Mouse (Mus musculus) urinary bladder, postnatal 25 days (tissue): ENCODE results near the gene Rps27l.

Source experiments
- DNase-seq: peaks from one replicate; pipeline ENCODE4 v3.0.0; 2022; ENCODE audit warnings: low spot score

Gene Rps27l

DNA sequence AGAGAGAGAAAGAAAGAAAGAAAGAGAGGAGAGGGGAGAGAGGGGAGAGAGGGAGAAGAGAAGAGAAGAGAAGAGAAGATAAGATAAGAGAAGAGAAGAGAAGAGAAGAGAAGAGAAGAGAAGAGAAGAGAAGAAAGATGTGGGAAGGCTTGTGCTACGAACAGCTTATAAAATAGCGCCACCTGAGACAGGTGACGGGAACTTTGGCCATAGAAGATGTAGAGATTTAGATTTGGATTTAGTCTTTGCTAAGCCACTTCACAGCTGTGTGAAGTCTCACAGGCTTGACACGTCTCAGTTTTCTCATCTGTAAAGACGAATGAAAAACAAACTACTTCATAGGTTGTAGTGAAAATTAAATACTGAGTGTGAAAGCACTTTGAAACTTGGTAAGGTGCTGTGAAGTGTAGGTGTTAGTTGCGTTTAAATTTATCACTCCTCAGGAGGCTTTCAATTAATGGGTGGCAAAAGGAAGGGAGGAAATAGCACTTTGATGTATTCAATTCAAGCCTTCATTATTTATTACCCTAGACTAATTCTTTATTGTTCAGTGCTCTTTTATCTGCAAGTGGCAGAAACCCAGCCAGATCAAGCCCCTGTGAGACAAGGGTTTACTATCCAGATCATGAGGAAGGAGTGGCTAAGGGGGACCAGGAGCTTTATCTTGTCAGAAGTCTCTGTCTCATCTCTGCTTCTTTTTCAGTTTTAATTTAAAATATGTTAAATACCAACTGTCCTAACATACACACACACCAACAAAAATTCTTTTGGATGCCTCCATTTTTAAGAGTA lies 25.2 kb upstream of the Rps27l start:
- DNase-seq: no peak

DNA sequence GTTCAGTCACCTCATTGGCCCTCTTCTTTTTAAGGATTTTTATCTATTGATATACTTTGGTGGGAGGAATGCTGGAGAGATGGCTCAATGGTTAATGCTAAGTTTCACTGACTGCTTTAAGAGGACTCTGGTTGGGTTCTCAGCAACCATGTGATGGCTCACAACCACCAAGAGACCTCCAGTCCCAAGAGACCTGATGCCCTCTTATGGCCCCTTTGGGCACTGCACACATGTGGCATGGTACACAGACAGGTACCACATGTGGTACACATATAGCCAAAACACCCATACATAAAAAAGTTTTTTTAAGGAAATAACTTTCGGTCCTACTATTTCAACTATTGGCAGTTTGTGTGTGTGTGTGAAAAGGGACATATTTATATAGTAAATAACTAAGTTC lies 23.8 kb upstream of the Rps27l start:
- DNase-seq: no peak

DNA sequence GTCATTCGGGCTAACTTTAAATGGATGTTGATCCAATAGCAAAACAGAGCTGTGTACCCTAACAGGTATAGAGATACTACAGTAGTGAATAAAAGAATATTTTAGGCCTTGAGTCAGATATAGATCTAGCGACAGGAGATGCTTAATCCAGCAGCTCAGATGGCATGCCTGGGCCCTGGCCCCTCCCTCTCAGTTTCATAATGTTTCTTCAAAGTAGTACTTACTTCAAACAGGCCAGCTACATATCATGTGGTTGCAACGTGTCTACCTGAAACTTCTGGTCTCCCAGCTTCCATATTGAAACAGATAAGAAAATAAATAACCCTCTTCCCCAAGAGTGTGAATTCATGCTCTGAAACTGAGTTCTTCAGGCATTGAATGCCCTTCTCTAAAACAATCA lies 20.0 kb upstream of the Rps27l start:
- no peak for DNase-seq

DNA sequence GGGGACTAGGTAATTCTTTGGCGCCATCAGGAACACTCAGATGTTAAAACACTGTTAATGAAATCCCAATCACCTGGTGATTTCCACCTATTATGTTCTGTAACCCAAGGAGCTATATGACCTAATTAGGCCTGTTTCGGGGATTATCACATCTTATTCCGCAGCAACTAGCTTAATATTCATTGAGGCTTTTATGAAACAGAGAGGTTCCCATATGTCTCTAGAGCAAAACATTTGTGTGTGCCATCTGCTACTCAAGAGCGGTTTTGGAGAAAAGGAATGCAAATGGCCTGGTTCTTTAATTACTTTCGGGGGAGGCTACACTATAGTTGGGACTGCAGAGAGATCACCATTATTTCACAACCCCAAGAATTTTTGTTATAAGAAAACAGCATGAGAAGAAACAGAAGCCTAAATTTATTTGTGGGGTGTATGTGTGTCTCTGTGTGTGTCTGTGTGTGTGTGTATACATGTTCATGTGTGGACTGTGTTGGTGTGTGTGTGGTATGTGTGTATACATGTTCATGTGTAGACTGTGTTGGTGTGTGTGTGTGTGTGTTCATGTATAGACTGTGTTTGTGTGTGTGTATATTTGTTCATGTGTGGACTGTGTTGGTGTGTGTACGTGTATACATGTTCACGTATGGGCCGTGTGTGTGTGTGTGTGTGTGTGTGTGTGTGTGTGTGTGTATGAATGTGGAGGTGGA lies 18.0 kb upstream of the Rps27l start:
- DNase-seq: no peak

DNA sequence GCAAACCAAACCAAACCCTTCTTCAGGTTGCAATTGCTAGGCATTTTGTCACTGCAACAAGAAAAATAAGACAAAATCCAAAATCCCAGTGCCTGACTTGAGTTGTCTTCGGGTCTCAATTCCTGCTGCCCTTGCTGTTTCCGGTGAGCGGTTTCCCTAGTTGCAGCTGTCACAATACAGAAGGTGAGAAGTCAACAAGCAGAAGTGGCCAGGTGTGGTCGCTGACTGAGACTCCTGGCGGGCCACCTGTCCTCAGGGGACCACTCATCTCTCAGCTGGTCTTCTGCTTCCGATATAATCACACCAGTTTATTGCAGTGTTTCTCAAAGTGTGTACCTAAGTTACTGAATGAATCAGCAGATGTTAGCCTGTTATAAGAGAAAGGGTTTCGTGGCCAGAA lies 15.5 kb upstream of the Rps27l start:
- no peak for DNase-seq

DNA sequence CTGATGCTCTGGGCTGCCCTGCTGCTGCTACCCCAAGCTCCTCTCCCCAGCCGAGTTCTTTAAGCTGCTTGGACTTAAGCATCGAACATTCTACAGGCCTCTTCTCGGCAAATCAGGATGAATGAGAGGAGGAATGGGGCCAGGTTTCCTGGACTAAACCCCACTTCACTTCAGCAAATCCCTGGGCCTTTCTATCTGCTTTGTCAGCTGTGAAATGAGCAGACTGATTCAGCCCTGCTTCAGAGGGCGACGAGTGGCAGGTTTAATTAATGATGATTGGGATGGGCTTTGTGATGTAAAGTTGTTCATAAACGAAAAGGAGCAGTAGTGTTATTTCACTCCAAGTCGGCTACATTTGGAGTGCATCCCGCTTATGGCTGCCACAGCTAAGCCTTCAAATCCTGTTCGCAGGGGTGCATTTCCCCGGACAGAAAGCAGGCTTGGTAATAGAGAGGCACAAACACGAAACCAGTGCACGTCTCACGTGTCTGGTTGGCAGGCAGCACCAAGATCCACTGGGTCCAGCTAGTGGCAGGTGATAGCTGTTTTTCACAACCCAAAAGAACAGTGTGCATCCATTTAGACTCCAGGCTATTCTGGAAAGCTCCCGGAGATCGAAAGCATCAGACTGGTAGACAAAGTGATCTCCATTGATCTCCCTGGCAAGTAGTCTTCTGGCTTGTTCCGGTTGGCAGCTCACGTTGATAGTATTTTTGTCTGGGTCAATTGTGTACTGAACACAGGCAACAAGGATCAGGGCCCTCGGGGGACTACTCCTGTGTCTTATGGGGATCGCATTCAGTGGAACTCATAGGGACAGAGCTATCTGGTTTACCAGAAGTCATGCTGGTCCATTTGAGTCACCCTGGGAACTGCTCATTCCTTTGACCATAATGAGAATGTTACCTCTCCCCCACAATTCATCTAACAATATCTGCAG lies 11.7 kb upstream of the Rps27l start:
- DNase-seq: no peak

DNA sequence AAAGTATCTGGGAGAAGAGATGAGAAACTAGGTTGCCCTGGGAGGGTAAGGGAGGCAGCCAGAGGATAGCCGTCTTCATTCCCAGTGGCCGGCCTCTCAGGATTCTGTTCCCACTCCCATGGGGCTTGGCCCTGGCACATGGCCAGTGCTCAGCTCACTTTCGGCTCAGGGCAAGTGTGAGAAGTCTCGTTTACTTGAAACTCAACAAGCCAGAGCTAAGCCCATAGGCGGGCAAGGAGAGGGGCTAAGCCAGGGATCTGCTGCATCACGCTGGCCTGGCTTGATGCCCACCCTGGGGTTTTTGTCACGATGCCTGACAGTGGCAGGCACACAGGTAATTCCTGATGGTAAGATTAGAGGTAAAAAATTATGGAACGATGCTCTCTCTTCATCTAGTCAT lies 8.4 kb upstream of the Rps27l start:
- no peak for DNase-seq

DNA sequence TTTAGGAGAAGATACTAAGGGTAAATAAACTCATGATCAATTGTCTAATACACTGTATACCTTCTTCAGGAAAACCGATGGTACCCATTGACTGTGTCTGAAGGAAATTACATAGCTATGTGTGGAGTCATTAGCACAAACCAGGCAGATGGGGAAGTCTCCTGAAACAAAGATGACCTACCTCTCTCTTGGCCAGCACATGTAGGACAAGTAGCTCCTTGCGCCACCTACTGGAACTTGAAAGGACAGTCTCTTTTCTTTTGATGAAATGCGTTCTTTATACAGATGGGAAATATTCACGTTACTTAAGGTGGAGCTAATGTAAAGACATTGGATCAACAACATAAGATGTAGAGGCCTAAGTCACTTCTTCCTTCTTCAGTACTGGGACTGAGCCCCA lies 7.0 kb upstream of the Rps27l start:
- DNase-seq: peak; percentile 35

DNA sequence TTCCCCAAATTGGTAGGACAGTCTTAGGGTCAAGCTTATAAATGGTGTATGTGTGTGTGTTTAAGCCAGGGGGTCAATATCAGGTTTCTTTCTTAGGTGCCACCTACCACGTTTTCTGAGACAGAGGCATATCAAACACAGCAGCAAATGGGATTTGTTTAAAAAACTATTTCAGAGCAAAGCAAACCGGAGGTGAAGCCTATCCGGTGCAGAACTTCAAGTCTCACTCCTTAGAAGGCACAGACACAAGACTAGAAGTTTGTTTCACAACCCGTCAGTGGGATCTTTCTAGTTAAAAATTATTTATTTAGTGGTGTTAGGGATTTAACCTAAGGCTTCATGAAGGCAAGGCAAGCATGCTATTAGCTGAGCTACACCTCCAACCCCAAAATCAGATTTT lies 725 bp upstream of the Rps27l start:
- DNase-seq: no peak

DNA sequence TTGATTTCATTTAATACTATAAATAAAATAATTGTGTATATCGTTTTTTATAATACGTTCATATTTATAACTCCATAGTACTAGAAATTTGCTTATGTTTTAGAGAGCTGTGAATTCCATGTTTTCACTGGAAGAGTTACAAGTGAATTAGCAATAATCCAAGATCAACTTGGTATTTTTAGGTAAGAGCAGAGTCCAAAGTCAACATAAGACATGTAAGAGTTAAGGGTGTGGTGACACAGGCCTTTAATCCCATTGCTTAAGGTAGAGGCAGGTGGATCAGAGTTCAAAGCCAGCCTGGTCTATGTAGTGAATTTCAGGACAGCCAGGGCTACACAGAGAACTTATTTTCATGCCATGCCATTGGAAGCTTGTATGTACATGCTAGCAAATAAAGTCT lies 2.6 kb downstream of the Rps27l start:
- no peak for DNase-seq

DNA sequence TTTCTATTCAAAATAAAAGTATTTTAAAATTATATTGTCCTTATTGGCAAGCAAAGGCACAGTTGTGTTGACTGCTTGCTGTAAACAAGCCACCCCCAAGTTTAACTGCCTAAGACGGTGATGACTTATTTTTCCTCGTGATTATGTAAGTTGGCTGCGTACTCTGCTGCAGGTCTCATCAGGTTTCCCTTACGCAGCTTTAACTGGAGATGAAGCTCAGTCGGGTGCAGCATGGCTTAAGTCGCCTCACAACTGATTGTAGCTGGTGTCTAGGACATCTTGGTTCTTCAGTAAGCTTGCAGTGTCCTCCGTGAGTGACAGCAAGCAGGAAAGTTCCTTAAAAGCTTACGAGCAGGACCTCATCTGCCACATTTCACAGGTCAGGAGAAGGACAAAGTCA lies 6.4 kb downstream of the Rps27l start:
- DNase-seq: no peak

DNA sequence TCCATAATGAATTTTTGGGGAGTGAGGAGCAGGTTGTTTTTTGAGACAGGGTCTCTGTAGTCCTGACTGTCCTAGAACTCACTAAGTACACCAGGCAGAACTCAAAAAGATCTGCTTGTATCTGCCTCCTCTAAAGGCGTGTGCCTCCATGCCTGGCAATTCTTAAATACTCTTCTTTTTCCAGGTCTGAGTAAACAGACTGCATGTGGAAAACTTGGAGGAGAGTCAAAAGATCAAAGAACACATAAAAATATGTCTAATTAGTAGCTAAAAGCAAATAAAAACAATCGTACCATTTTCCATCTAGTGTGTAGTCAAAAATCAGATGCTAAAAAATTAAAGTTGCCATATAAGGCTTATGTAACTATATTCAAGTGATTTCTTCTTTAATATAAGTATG lies 7.0 kb downstream of the Rps27l start:
- no peak for DNase-seq

DNA sequence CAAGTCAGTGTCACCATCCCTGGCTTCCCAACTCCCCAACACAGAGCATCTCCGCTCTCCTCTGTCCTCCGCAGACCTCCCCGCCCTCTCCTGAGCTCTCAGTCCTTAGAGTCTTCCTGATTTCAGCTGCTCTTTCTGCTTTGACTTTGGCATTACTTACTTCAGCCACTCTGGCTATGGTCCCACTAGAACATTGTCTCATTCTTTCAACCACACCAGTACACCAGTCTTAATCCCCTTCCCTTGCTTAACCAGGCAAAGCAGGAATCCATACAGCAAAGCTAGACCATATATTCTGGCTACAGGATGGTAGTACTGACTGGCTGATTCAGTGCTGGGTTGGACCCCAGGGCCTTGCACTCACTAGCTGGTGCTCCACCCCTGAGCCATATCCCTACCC lies 11.6 kb downstream of the Rps27l start:
- no peak for DNase-seq

DNA sequence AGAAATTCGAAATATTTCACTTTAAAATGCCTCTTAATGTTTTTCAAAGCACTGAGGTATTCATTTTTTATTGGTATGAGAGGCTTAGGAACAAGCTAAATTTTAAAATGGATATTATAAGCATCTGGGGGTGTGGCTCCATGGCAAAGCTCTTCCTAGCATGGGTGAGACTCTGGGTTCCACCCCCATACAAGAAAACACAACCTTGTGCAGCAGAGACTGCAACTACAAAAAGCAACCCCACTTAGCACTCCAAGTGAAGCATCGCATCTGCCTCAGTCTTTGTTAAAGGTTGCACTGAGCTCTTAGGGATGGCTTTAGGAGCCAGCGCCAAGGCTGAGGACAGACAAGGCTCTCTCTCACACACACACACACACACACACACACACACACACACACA lies 15.6 kb downstream of the Rps27l start:
- DNase-seq: no peak

DNA sequence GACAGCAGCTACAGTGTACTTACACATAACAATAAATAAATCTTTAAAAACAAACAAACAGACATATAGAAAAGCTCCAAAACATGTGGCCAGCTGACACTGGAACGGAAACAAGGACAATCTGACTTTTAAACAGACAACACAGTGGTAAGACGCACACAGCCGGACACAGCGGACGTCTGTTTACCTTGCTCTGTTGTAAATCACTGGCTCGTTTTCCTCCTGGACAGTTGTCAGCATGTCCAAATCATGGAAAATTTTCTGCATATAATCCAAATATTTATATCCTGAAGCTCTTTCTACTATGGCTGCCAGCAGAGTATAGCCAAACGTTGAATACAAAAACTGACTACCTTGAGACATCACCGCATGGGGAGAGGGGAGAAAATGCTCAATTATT lies 21.6 kb downstream of the Rps27l start:
- no peak for DNase-seq

DNA sequence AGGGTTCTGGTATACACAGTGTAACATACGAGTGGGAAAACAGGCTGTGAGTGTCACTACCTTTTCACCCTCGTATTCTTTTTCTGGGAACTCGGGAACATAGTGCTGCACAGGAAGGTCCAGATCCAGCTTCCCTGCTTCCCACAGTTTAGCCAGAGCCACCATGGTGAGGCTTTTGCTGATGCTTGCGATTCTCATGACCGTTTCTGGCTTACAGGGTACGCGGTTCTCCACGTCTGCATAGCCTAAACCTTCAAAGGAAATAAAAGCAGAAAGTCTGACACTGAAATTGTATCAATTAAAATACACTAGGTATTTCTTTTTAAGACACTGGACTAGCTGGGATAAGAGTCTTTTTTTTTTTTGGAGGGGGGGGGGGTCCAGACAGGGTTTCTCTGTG lies 25.2 kb downstream of the Rps27l start:
- no peak for DNase-seq

DNA sequence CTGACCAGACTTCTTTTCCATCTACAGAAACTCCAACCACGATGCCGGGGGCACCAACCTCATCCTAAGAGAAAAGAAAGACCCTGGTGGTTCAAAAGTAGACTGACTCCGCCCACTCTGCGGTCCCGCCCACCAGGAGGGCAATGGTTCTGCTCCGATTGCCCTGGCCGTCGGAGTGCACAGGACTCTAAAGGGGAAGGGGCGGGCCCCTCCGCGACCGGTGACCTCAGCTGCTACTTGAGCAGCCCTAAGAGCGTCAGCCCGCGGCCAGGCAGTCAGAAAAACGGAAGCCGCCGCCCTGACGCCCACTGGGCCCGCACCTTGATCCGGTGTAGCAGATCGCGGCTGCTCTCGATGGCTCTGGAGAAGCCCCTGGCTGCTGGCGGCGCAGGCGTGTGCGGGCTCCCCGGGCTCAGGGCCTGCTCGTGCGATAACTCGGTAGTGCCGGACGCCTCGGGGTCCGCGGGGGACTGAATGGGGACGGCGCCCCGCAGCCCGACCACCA lies 28.9 kb downstream of the Rps27l start:
- DNase-seq: peak; percentile 63

DNA sequence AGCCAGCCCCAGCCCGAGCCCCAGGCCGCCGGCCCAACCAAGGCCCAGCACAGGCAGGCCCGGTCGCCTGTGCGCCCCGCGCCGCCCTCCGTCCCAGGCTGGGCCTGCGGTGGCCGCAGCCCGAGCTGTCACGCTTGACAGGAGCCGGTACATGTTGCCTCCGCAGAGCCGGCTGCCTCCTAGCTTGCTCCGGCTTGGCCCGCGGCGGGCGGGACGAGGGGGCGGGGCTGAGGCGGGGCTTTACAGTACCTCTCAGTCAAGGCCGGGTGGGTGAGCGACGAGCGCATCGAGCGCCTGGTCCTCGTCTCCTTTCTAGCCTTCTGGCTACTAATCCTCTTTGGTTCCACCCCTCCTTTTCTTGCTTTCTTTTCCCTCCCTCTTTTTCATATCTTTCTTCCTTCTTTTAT lies 29.4 kb downstream of the Rps27l start, which contains the start of gene Lactb:
Gene Lactb, minus strand, starts transcription at position 246 of the 407 bp plus-strand sequence.
- peak; percentile 94 for DNase-seq

DNA sequence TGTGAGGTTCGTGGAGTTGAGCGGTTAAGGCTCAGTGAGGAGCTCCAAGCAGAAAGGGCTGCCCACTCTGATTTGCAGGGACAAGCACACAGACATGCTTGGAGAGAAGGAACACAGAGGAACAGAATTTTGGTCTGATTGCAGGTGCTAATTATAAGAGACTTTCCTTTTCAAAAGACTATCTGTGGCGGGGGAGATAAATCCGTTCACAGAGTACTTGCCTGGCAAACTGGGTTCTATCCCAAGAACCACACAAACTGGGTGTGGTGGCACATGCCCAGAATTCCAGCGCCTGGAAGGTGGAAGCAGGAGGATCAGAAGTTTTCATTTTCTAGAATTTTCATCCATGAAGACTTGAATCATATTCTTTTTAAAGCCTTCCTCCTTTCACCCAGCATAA lies 31.2 kb downstream of the Rps27l start:
- no peak for DNase-seq

DNA sequence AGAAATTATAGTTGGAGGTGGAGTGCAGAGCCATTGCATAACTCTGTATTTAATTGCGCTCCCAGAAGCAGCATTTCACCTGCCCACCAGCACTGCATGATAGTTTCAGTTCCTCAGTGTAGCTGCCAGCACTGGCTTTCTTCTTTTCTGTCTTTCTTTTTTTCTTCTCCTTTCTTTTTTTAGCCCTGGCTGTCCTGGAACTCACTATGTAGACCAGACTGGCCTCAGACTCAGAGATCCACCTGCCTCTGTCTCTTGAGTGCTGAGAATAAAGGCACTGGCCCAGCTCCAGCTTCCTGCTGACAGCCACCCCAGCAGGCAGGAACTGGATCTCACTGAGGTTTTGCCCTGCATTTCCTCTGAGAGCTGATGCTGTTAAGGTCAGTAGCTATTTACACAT lies 32.1 kb downstream of the Rps27l start:
- DNase-seq: no peak

DNA sequence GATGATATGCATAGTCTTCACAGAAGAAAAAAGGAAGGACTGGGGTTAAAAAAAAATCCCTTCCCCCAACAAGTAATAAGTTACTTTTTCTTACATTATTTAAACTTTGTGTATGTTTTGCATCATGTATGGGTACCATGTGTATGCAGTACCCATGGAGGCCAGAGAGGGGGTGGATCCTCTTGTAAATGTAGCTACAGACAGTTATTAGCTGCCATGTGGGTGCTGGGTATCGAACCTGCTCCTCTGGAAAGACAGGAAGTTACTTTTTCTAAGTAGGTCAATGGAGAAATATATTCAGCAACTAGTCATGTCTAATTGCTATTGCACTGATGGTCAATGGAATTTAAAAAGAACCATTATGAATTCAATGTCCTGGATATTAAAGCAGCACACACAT lies 32.6 kb downstream of the Rps27l start:
- DNase-seq: no peak

DNA sequence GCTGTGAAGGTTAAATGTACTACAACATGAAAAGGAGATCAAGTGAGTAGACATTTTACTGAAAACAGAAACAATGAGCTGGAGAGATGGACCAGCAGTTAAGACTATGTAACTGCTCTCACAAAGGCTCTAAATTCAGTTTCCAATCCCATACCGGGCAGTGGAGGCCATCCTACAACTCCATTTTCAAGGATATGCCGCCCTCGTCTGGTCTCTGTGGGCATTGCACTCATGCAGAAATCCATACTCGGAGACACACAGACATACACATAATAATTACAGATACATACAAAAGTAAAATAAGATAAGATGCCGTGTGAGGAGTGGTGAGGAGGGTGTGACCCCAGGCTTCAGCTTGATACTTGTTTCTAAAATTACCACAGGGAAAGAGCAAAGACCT lies 34.6 kb downstream of the Rps27l start:
- DNase-seq: peak; percentile 67
